Mouse (Mus musculus) macrophage (primary cell): Measurements from ENCODE around the gene Mrpl16. TPM values are rescaled to one million over a fixed set of nuclear protein-coding genes. Genes with fewer than 3 reads are reported as not detected.

Experiments used
- H3K27ac ChIP-seq: fragments of 350-480 bp; formaldehyde crosslinking; 2 replicates; pipeline ENCODE4 v1.9.0; 2021
- H3K36me3 ChIP-seq: fragments of 350-480 bp; formaldehyde crosslinking; 2 replicates; pipeline ENCODE4 v1.9.0; 2021; ENCODE audit errors: inconsistent target
- H3K4me3 ChIP-seq: fragments of 350-480 bp; formaldehyde crosslinking; 2 replicates; pipeline ENCODE4 v1.9.0; 2021; ENCODE audit errors: inconsistent target
- H3K79me2 ChIP-seq: fragments of 350-480 bp; formaldehyde crosslinking; 2 replicates; pipeline ENCODE4 v1.9.0; 2021; ENCODE audit errors: inconsistent target
- WGBS: methylation state at CpG from one replicate; pipeline ENCODE4 v1.1.7; 2026; ENCODE audit warnings: inconsistent platforms; ENCODE audit not compliant: missing documents; 5-methylcytosine and 5-hydroxymethylcytosine counted together
- polyA plus RNA-seq: library from polyadenylated mRNA; stranded (reverse); fragments of 250-400 nt; gene quantifications from 3 replicates; pipeline ENCODE4 v1.2.4, GENCODE M21; 2018; ENCODE audit warnings: inconsistent platforms
- total RNA-seq, 78 experiments: library from RNA; depleted of rRNA; stranded (reverse); fragments of 250-400 nt; gene quantifications; 1 replicate in 9 of 78; 2 replicates in 24 of 78; 3 replicates in 43 of 78; 4 replicates in 2 of 78; pipeline ENCODE4 v1.2.4; 2018; ENCODE audit warnings: inconsistent platforms in 56 of 78

The Mrpl16 gene
- 10 to 100 TPM in 8 of 26 experiments, 1 to 10 TPM in 18; 2.5 to 12.3 (median 7.2) TPM for total RNA-seq (2018; cell fraction: chromatin; rRNA removed)
- total RNA-seq (2018; cell fraction: cytosol; rRNA removed) = 10 to 100 TPM; 18.7 to 33.6 (median 26.1) TPM
- total RNA-seq (2018; cell fraction: nucleus; rRNA removed) = 10 to 100 TPM in 13 of 26 experiments, 1 to 10 TPM in 13; 2.3 to 13.7 (median 9.9) TPM
- 27.2 to 40.6 TPM (median 35.2 TPM) in 3 replicates for polyA plus RNA-seq

- WGBS = under 1% methylated on average over 30 of the region's 30 CpGs
- Histone ChIP-seq H3K79me2 (no peaks in the 10 kb centered on the region), H3K36me3 (peaks cover 21% of the 10 kb centered on the region; the same call in 1 of the 2 replicates), H3K27ac (peak within 1 kb of the TSS; percentile 34), H3K4me3 (peak within 1 kb of the TSS; percentile 86)
These were observed at the start of gene Mrpl16 for GRCm38 (mm10) chr19:11770205-11770892. Gene Mrpl16 (plus strand): TSS chr19:11770391.

- Histone ChIP-seq H3K27ac (no peak overlapping the region), H3K36me3 (no peaks in the 10 kb centered on the region), H3K79me2 (no peaks in the 10 kb centered on the region), H3K4me3 (no peak overlapping the region)
- WGBS = 95% methylated on average over 2 of the region's 2 CpGs
These were observed 46.3 kb upstream of the Mrpl16 start for GRCm38 (mm10) chr19:11723870-11724269.

GRCm38 (mm10) chr19:11724275-11724674 is 45.9 kb upstream of the Mrpl16 start:
- Histone ChIP-seq H3K27ac (no peak overlapping the region), H3K36me3 (no peaks in the 10 kb centered on the region), H3K4me3 (no peak overlapping the region), H3K79me2 (no peaks in the 10 kb centered on the region)
- 99% methylated on average over 6 of the region's 6 CpGs for WGBS

DNA sequence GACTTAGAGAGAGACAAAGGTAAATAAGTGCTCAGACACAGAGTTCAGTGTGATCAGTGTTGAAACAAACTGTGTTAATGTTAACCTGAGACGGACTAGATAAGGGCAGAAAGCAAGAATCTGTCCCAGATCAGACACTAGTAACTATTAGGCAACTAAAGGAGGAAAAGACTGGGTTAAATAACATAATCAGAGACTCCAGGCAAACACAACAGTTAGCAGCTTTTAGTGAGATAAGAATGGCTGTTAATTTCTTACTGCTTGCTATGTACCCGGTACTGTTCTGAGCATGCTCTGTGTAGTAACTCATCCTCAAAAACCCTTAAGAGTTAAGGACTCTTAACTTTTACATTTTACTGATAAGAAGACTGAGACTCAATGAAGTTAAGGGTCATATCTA is 44.3 kb upstream of the Mrpl16 start:
- no peak overlapping the region for H3K4me3 ChIP-seq
- 100% methylated on average over 2 of the region's 2 CpGs for WGBS

DNA sequence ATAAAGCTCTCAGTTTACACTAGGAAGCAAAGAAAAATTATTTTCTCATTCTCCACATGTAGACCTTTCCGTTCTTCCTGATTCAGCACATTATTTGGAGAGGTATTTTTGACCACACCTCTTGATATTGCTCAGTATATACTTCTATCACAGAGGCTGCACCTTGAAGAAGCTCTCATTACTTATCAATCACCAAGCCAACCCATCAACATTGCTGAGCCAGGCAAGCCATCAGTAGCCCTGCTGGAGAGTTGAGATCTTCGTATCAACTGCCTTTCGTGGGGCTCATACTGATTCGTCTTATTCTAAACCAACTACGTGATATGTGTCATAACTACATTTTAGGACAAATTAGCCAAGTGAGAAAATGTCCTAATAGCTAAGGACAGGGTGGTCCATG is 42.9 kb upstream of the Mrpl16 start:
- Histone ChIP-seq H3K27ac (no peak overlapping the region), H3K79me2 (no peaks in the 10 kb centered on the region), H3K36me3 (no peaks in the 10 kb centered on the region), H3K4me3 (no peak overlapping the region)
- WGBS = 97% methylated on average over 5 of the region's 5 CpGs

More for the DNA sequence above, 44.3 kb upstream of the Mrpl16 start:
- H3K36me3 ChIP-seq = no peaks in the 10 kb centered on the region
- H3K27ac ChIP-seq = no peak overlapping the region
- no peaks in the 10 kb centered on the region for H3K79me2 ChIP-seq

- Histone ChIP-seq H3K27ac (no peak overlapping the region), H3K4me3 (no peak overlapping the region), H3K36me3 (no peaks in the 10 kb centered on the region), H3K79me2 (no peaks in the 10 kb centered on the region)
- WGBS = 88% methylated on average over 1 of the region's 1 CpGs
These were observed 39.9 kb upstream of the Mrpl16 start for GRCm38 (mm10) chr19:11730278-11730677.

GRCm38 (mm10) chr19:11736455-11736854 is 33.7 kb upstream of the Mrpl16 start:
- Histone ChIP-seq H3K36me3 (no peaks in the 10 kb centered on the region), H3K79me2 (no peaks in the 10 kb centered on the region), H3K4me3 (no peak overlapping the region), H3K27ac (no peak overlapping the region)
- 78% methylated on average over 1 of the region's 1 CpGs for WGBS

- Histone ChIP-seq H3K27ac (no peak overlapping the region), H3K4me3 (no peak overlapping the region), H3K79me2 (no peaks in the 10 kb centered on the region), H3K36me3 (no peaks in the 10 kb centered on the region)
These were observed 24.5 kb upstream of the Mrpl16 start for GRCm38 (mm10) chr19:11745680-11746079.

DNA sequence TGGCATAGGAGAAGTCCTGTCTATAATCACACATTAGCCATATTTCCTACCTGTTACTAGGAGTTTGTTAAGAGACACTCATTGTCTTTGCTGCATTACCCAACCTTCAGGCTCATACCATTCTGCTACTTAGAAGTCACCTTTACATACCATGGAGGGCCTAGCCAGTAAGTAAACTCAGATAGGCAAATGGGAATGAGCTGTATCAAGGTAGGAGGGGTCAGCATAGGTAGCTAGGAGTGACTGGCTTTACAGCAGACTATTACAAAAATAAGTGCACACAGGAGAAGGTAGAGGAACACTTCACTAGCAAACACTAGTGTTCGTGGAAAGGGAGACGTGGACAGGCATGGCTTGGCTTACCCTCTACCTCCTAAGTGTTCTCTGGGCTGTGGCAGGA is 22.9 kb upstream of the Mrpl16 start, which contains the start of gene Gif:
Gene Gif, plus strand, starts transcription at position 257 of the 400 bp plus-strand sequence.
- Histone ChIP-seq H3K4me3 (no peak within 1 kb of the TSS), H3K36me3 (no peaks in the 10 kb centered on the region), H3K27ac (no peak within 1 kb of the TSS), H3K79me2 (no peaks in the 10 kb centered on the region)
- 100% methylated on average over 2 of the region's 2 CpGs for WGBS

DNA sequence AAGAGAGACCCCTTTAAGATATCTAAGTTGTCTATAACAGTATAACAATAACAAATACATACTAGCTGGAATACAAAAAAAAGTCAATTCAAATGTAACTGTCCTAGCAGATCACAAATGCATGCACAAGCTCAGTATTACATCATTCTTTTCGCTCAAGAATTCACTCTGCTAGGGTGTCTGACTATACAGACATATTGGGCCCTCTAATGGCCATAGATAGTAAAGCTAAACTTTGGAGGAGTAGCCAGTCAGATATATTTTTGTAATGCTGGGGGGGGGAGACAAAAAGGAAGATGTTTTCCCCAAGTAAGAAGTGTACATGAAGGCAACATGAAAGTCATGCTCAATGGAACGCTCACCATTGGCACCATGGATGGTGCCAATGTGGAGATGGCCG is 5.1 kb upstream of the Mrpl16 start:
- Histone ChIP-seq H3K36me3 (no peaks in the 10 kb centered on the region), H3K27ac (no peak overlapping the region; the same call in 1 of the 2 replicates), H3K4me3 (no peak overlapping the region), H3K79me2 (no peaks in the 10 kb centered on the region)
- 79% methylated on average over 3 of the region's 3 CpGs for WGBS

- H3K36me3 ChIP-seq = no peaks in the 10 kb centered on the region
- peak overlapping the region; percentile 91 for H3K27ac ChIP-seq
- 0% methylated on average over 4 of the region's 4 CpGs for WGBS
- no peak overlapping the region for H3K4me3 ChIP-seq
- no peaks in the 10 kb centered on the region for H3K79me2 ChIP-seq
These were observed 3.8 kb upstream of the Mrpl16 start for GRCm38 (mm10) chr19:11766413-11766812.

DNA sequence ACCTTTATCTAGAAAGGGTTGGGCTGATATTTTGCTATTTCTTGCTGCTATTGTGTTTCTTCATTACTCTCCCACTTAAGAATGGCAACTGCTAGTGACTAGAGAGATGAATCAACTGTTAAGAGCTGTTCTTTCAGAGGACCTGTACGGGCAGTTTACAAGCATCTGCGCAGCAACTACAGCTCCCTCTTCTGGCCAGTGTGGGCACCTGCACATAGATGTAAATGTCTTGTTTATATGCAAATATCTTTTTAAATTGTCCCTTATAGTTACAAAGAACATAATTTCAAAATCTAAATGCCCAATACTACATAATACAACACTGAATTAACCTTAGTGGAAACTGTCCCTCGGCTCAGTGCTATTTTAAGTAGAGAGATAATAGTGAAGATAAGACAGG is 2.0 kb upstream of the Mrpl16 start:
- Histone ChIP-seq H3K79me2 (no peaks in the 10 kb centered on the region), H3K27ac (no peak overlapping the region), H3K36me3 (no peaks in the 10 kb centered on the region), H3K4me3 (no peak overlapping the region)
- 4% methylated on average over 3 of the region's 3 CpGs for WGBS

DNA sequence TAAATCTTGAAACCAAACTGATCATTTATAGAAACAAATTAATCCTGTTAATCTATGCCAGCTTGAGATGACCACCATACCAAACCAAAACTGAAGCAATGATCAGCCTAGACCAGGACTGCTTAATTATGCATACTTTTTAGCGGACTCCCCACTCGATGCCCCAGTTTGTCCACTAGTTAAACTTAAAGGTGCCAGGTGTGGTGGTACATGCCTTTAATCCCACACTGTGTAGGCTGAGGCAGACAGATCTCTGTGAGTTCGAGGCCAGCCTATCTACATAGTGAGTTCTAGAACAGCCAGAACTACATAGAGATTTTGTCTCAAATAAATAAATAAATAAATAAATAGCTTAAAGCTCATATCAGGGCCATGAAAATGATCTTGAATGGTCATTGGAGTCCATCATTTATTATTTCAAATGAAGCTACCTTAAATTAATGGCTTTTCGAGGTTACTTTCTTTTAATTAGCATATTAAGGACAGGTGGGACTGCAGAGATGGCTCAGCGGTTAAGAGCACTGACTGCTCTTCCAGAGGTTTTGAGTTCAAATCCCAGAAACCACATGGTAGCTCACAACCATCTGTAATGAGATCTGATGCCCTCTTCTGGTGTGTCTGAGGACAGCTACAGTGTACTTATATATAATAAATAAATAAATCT is 802 bp upstream of the Mrpl16 start:
- H3K79me2 ChIP-seq = no peaks in the 10 kb centered on the region
- no peak overlapping the region for H3K27ac ChIP-seq
- WGBS = 99% methylated on average over 5 of the region's 5 CpGs
- H3K36me3 ChIP-seq = peaks cover 11% of the 10 kb centered on the region; the same call in 1 of the 2 replicates
- H3K4me3 ChIP-seq = peak overlapping the region; percentile 86; the same call in 1 of the 2 replicates

DNA sequence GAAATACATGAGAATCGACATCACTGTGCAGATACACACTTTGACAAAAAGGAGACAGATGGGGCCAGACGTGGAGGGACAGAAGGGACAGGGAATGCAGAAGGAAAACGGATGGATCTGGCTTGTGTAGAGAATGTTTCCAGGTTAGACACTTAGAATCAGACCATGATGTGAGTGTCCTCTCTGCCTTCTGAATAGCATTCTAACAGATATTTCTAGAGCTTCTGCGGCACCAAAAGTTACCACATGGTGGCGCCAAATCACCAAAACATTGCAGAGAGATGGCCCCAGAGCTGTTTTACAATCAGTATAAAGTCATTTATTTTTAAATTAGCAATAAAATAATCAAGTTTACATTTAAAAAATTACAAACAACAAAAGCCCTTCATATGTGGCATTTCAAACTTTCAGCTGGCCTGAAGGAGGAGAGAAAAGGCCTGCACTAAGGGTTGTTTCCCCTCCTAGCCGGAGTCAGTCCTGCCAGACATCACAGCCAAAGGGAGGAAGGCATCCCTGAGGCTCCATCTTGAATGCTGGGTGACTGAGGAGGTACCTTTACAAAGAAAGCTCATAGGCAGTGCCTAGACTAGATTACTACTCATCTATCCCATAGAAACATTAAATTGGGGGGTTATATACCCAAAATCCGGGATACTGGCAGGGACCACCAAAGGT is 7.1 kb downstream of the Mrpl16 start:
- Histone ChIP-seq H3K27ac (no peak overlapping the region), H3K4me3 (no peak overlapping the region), H3K79me2 (no peaks in the 10 kb centered on the region), H3K36me3 (peaks cover 47% of the 10 kb centered on the region)
- WGBS = 77% methylated on average over 7 of the region's 7 CpGs
